In the genomic region with DNA sequence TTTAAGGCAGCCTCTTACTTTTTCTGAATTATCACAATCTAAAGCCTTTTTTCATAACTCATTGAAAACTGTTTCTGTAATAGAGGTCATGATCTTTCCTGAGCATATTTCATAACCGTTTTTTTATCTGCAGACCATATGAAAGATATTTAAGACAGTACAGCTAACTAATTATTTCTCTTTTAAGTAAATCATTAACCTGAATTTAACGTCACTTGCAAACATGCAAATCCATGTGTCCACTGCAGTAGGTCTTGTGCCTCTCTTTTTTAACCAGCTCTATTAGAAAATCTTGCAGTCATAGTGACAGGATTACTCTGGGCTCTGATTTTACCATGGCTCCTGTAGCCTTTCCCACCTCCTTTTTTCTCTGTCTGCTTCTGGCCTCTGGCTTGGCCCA, we compare ENCODE assay signal across 25 mouse cellular contexts. TPM values are rescaled to one million over a fixed set of nuclear protein-coding genes. Genes with fewer than 3 reads are reported as not detected.
"Had no signal": no experiment of that assay in that cellular context is flagged by ENCODE, and none has a peak within 500 bp of the region (broad histone marks: within the 10 kb centered on the region; RNA-seq: fewer than 3 reads in every experiment).

A gene (plus strand): TSS at position 306 of the 400 bp plus-strand sequence.

- H3K9me3 ChIP-seq: midbrain, embryonic 10.5 days; midbrain, embryonic 12.5 days; neural tube, embryonic 13.5 days; neural tube, embryonic 15.5 days; stomach, embryonic 15.5 days had no signal

- H3K27me3 ChIP-seq: midbrain, embryonic 12.5 days; neural tube, embryonic 13.5 days; neural tube, embryonic 15.5 days; stomach, embryonic 15.5 days had no signal

- ATAC-seq: midbrain, embryonic 16.5 days had no signal

- H3K4me1 ChIP-seq: midbrain, embryonic 12.5 days; neural tube, embryonic 13.5 days; neural tube, embryonic 15.5 days; stomach, embryonic 15.5 days had no signal

- H3K4me3 ChIP-seq: midbrain, embryonic 10.5 days; midbrain, embryonic 12.5 days; myocyte; neural tube, embryonic 13.5 days; neural tube, embryonic 15.5 days; stomach, embryonic 15.5 days had no signal

- H3K4me2 ChIP-seq: lung, embryonic 14.5 days; midbrain, embryonic 12.5 days; neural tube, embryonic 13.5 days; neural tube, embryonic 15.5 days; stomach, embryonic 15.5 days had no signal

- H3K36me3 ChIP-seq: midbrain, embryonic 10.5 days; midbrain, embryonic 12.5 days; neural tube, embryonic 13.5 days; neural tube, embryonic 15.5 days; stomach, embryonic 15.5 days had no signal

- DNase-seq: lung, adult 18-20 months; lung, embryonic 14.5 days; lung, postnatal 10 days; lung, postnatal 4 days; midbrain, embryonic 14.5 days; retina, postnatal 1 day; right cerebral cortex, adult 18-20 months; right cerebral cortex, postnatal 25 days; right cerebral cortex, postnatal 4 days; spleen, adult 18-20 months; thymus, adult 2 months; thymus, postnatal 25 days; thymus, postnatal 4 days had no signal

- H3K27ac ChIP-seq: midbrain, embryonic 10.5 days; midbrain, embryonic 12.5 days; neural tube, embryonic 13.5 days; neural tube, embryonic 15.5 days; stomach, embryonic 15.5 days; stomach, postnatal 0 days had no signal

- H3K9ac ChIP-seq: lung, embryonic 14.5 days; midbrain, embryonic 12.5 days; neural tube, embryonic 13.5 days; neural tube, embryonic 15.5 days; stomach, embryonic 15.5 days had no signal

RNA-seq across cellular contexts. Expression of the gene that starts here (rescaled TPM):
- total RNA-seq: megakaryocyte, adult 5-6 weeks had no signal
- polyA plus RNA-seq: lung, embryonic 14.5 days; lung, embryonic 16.5 days; midbrain, embryonic 10.5 days; midbrain, embryonic 12.5 days; midbrain, embryonic 14.5 days; midbrain, embryonic 16.5 days; myocyte; neural tube, embryonic 11.5 days; neural tube, embryonic 13.5 days; thymus, adult 2 months; urinary bladder, adult 2 months had no signal
